Mouse (Mus musculus): ENCODE data around the gene Trpv2.

Gene Trpv2

GRCm38 (mm10) chr11:62604123-62604706, 29.9 kb downstream of the Trpv2 start:
- no peak for DNase-seq (ENCODE audit: low read depth)

GRCm38 (mm10) chr11:62604886-62605618, 30.8 kb downstream of the Trpv2 start:
- peak; percentile 42 for DNase-seq (ENCODE audit: low read depth)

GRCm38 (mm10) chr11:62605619-62606298, 31.5 kb downstream of the Trpv2 start:
- no peak for DNase-seq (ENCODE audit: low read depth)

- peak; percentile 41 for DNase-seq (ENCODE audit: low read depth)
These were observed 32.2 kb downstream of the Trpv2 start for GRCm38 (mm10) chr11:62606299-62607169.

GRCm38 (mm10) chr11:62607170-62607951, 33.1 kb downstream of the Trpv2 start:
- no peak for DNase-seq (ENCODE audit: low read depth)

GRCm38 (mm10) chr11:62607952-62608201, 33.6 kb downstream of the Trpv2 start:
- no peak for DNase-seq (ENCODE audit: low read depth)

GRCm38 (mm10) chr11:62608826-62609675, 34.8 kb downstream of the Trpv2 start:
- DNase-seq (ENCODE audit: low read depth): no peak

- DNase-seq (ENCODE audit: low read depth): no peak
These were observed 36.0 kb downstream of the Trpv2 start for GRCm38 (mm10) chr11:62610304-62610703.

- no peak for DNase-seq (ENCODE audit: low read depth)
These were observed 38.3 kb downstream of the Trpv2 start for GRCm38 (mm10) chr11:62612604-62613003.

- DNase-seq (ENCODE audit: low read depth): peak; percentile 85
These were observed 39.5 kb downstream of the Trpv2 start for GRCm38 (mm10) chr11:62613657-62614365.

GRCm38 (mm10) chr11:62614876-62615410, 40.7 kb downstream of the Trpv2 start:
- no peak for DNase-seq (ENCODE audit: low read depth)

- DNase-seq (ENCODE audit: low read depth): no peak
These were observed 41.2 kb downstream of the Trpv2 start for GRCm38 (mm10) chr11:62615456-62615855.

- no peak for DNase-seq (ENCODE audit: low read depth)
These were observed 46.8 kb downstream of the Trpv2 start for GRCm38 (mm10) chr11:62621079-62621478.

GRCm38 (mm10) chr11:62621586-62622283, 47.4 kb downstream of the Trpv2 start:
- DNase-seq (ENCODE audit: low read depth): no peak

GRCm38 (mm10) chr11:62622850-62623249, 48.6 kb downstream of the Trpv2 start:
- no peak for DNase-seq (ENCODE audit: low read depth)

- no peak for DNase-seq (ENCODE audit: low read depth)
These were observed 50.3 kb downstream of the Trpv2 start for GRCm38 (mm10) chr11:62624341-62625291.

- DNase-seq (ENCODE audit: low read depth): no peak
These were observed 55.3 kb downstream of the Trpv2 start for GRCm38 (mm10) chr11:62629352-62630224.

All from c-Kit-positive CD71-positive TER-119-negative erythroid progenitor cells, embryonic 14.5 days (primary cell).